Mouse (Mus musculus): Measurements from ENCODE around the gene Gm17720.

The Gm17720 gene

DNA sequence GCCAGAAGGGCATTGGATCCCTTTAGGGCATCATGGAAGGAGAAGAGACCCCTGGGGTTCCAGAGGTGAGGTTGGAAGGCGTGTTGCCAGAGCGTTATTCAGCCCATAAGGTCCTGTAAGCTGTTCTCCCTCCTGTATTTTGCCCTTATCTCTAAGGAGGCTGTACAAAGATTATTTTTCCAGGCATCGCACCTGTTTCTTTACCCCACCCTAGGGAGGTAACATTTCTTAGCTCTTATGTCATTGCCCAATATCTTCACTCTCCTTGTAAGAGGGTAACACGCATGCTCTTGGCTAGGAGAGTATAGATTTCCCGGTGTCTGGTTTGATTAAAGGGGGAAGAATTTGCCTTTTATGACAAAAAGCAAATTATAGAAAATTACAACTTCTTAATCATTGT is 62.9 kb downstream of the Gm17720 start, which contains the start of gene Chst4:
Gene Chst4, minus strand, starts transcription at position 82 of the 400 bp plus-strand sequence.
- 91% methylated on average over 5 of the region's 5 CpGs for WGBS

GRCm38 (mm10) chr8:110039216-110039615 is 63.3 kb downstream of the Gm17720 start:
- WGBS = 45% methylated on average over 7 of the region's 7 CpGs

- 32% methylated on average over 2 of the region's 2 CpGs for WGBS
Observed at GRCm38 (mm10) chr8:110036156-110036555, 66.4 kb downstream of the Gm17720 start.

- WGBS = 55% methylated on average over 4 of the region's 4 CpGs
Observed at GRCm38 (mm10) chr8:110034331-110034730, 68.2 kb downstream of the Gm17720 start.

DNA sequence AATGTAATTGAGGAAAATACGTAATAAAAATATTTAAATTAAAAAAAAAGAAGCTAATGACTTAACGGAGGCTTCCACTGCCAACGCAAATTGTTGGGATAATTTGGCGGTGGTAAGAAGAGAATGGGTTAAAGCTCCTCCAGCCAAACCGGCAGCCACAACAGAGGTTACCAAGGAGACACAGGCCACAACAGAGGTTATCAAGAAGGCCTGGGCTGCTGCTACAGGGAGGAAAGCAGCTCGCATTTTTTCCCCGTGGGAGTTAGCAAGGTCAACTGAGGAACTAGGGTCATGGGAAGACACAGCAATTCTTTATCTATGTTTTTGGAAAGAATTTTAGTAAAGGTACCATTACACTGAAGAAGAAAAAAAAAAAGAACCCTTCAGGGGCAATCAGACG is 68.8 kb downstream of the Gm17720 start:
- 59% methylated on average over 8 of the region's 8 CpGs for WGBS
